Mouse (Mus musculus): Measurements from ENCODE around the gene Cyp11a1.

Cyp11a1 gene

DNA sequence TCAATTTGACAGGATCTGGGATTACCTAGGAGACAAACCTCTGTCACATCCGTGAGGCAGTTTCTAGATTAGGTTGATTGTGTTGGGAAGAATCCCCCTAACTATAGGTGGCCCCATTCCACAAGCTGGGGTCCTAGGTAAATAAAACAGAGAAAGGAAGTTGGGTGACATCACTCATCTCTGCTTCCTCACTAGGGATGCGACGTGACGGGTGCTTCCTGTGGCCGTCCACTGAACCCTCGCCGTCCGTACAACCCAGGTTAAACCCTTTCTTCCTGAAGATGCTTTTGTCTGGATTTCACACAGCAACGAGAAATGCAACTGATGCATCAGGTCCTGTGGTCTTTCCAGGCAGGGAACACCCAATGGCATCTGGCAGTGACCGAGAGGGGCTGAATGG is 40.9 kb downstream of the Cyp11a1 start:
- no peak for DNase-seq

DNA sequence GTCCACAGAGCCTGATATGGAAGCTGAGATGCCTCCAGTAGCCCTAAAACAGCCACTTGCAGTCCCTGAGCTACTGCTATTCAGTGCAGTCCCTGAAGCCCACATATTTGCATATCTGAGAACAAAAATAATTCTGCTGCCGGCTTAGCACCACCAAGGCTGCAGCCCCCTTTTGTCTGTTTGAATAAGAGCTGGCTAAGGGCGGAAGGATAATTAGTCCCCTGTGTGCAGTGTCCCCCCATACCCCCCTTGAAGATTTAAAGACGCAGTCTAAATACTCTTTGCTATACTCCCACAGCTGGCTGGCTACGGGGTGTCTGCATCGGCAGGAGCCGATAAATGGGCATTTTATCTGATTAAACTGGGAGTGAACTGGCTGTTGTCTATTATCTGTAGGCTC is 42.4 kb downstream of the Cyp11a1 start:
- no peak for DNase-seq

DNA sequence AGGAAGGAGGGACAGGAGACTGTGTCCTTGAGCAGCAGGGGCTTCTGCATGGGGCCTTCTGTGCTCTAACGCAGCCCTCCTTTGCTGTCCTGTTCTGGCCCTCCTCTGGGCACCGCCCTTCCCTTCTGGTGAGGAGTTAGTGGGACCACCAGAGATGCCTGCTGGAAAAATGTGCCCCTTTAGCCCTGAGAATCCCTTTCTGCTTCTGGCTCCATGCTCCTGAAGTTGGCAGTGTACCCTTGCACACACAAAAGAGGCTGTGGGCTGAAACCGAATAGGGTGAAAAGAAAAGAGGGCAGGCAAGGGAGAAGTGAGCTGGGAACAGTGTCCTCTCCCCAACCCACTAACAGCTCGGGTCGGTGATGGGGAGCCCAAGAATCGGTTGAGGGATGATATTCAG is 43.0 kb downstream of the Cyp11a1 start:
- DNase-seq = peak; percentile 42

DNA sequence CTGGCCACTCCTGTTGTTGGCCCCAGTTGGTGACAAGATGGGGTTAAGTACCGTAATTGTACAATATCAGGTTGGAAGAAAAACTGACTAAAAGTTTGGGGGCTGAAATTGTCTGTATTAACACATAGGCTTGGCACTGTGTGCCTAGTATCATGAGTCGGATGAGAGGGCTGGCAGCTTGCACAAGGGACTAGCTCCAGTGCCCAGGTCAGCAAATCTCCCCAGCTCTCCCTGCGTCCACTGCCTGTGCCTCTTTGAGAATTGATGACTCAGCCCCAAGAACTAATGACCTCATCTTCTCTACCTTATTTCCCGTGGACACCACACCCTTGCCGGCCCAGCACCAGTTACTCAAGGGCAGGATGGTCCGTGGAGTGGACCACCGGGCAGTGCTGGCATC is 43.6 kb downstream of the Cyp11a1 start:
- DNase-seq = no peak

DNA sequence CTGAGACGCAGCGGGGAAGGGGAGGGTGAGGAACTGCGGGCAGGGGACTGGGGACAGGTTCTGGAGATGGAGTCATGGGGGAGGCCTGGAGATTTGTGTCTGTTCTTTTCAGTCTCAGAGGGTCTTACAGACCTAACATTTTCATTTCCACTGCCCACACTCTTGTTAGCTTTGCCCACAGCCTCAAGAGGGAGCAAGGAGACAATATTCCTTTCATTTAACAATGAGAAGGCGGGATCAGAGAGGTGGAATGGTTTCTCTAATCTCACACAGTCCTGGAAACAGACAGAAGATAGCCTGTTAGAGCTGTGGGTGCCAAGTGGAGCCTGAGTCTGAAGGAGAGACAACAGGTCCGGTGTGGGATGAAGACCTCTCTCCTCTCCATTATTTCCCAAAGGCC is 45.7 kb downstream of the Cyp11a1 start:
- DNase-seq = no peak

DNA sequence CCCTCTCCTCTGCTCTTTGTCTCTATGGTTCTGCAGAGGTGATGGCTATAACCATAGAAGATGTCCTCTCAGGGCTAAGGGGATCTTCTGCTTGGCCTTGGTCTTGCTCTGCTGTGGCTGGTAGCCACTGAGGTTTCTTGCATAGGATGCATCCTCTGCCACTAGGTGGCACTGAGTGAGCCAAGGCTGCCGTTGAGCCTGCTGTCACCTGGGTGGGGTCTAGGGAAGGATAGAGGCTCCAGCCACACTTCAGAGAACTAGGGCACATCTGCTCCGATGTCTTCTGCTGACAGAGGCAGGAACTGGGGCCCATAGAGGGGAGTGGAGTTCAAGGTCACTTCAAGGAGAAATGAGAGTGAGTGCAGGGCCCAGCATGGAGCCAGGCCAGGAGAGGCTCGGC is 46.9 kb downstream of the Cyp11a1 start:
- peak; percentile 66 for DNase-seq

DNA sequence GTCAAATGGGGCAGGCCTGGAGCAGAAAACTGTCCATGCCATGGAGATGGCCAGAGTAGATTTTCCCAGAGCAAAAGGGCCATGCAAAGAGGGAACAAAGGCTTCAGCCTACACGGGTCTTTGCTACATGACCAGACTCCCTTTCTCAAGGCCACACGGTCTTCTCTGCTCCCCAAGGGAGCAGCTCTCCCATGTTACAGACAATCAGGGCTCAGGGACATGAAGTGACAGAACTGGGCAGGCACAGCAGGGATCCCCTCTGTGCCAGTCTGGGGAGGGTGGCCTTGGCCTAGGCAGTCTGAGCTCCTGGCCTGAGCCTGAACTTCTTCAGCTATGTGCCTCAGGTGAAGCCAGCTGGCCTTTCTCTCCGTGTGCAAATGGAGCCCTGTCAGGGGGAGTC is 47.3 kb downstream of the Cyp11a1 start:
- DNase-seq = no peak

DNA sequence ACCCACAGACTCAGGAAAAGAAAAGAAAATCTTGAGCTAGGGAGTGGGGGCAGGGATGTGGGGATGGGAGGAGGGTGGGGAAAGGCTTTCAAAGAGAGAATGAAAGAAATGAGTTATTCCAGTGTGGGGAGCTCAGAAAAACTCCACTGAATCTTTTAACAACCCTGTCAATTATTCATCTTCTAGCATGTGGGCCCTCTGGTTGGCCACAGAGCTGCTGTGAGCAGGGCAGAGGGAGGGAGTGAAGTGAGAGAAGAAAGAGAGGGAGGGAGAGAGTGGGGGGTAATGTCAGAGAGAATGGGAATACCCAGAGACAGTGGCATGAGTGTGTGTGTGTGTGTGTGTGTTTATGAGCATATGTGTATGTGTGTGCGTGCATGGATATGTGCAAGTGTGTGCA is 47.8 kb downstream of the Cyp11a1 start:
- no peak for DNase-seq

DNA sequence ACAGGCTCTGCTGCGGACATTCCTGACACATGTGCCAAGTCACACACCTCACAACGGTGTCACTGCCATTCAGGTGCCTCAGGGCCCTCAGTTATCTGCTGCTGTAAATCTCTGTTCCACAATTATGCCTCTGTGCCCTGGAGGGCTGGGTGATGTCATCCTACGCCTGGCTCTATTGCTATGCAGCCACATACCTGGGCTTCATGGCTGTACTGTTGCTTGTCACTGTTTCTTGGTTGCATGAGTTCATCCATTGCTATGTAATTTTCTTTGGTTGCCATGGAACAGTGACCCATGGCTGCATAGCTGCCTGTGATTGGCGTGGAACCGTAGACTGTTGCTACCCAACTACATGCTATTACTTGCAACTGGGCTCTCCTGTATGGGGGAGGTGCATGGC is 49.5 kb downstream of the Cyp11a1 start:
- DNase-seq = no peak

DNA sequence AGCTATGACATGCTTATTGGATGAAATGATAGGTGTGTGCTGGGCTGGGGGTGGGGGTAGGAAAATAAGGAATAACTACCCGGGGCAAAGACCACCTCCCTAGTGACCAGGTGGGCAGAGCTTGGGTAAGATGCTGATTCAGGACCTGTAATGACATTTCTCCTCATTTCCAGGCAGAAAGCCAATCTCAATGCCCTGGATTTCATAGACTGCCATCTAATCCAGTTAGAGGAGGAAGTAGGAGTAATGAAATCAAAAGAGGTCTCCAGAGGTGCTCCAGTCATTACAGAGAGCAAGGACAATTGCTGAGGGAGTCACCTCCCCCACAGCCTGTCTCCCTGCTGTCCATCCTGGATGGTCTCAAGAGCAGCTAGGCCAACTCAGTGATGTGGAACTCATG is 53.7 kb downstream of the Cyp11a1 start:
- DNase-seq = no peak

DNA sequence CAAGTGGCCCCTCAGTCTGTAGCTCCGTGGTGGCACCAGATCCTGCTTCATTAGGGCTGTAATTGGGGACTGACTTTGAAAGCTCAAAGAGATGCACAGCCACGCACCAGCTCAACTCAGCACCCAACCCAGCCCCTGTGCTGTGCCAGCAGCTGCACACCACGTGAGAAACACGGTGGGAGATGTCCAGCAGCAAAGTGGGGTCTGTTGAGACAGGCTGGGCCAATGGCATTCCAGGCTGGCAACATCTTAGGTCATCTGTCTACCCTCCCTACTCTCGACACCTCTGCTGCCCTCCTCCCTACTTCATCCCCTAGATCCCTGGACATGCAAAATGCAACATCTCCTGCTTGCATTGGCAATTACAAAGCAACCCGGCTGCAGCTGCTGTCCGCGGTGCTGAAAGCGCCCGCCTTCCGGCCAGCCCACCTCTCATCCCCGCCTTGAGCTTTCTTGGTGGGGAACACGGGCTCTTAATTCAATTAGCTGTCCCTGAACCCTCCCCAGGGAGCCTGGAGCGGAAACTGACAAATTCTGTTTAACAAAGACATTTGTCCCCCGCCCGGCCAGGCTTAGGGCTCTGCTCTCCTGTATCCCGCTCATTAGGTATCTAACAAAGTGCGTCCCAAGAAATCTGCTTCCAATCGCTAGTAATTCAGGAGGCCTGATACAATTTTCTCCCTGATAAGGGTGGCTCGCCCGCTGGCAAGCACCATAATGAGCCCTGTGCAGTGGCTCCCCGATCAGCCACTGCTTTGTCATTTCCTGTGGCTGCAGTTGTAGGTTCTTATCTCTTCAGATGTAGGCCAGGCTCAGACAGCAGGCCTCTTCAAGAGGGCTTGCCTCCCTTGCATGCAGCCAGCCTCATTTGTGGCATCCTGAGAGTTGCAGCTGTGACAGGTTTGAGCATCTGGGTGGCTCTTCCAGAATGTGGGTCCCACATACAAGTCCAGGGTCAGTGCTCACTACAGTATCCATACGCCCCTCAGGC is 54.8 kb downstream of the Cyp11a1 start:
- DNase-seq = peak; percentile 47

DNA sequence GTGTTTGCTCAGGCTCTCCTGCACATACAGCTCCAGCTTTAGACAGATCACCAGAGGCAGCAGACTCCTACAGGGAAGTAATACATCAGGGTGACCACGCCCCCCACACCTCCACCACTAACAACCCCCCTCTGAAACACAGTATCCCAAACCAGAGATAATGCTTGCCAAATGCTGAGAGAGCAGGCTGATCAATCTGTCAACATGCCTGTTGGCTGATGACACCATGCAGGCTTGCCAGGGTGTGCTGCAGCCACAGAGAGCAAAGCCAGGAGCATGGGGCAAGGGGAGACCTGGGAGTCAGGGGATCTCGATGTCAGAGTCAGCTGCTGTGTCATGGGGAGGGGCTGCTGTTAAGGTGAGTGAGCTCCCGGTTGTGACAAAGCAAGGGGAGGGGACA is 57.3 kb downstream of the Cyp11a1 start, which contains the start of gene Stra6:
Gene Stra6 (plus strand): TSS at position 258 of the 400 bp plus-strand sequence.
- no peak for DNase-seq

DNA sequence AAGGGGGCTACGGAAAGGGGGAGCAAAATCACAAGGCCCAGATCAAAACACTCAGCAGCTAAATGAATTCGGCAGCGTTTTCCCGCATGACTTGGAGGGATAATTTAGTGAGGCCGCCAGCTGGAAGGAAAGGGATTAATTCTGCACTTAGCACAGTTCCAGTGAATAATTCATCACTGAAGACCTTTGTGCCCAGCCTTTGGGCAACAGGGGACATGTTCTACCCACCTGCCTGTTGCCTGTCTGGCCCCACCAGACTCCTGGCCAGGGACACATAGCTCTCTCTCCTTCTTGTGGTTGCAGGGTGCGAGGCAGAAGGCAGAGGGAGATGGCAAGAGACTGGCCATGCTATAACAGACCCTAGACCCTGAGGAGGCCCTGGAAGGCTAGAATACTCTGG is 59.3 kb downstream of the Cyp11a1 start:
- DNase-seq = no peak

DNA sequence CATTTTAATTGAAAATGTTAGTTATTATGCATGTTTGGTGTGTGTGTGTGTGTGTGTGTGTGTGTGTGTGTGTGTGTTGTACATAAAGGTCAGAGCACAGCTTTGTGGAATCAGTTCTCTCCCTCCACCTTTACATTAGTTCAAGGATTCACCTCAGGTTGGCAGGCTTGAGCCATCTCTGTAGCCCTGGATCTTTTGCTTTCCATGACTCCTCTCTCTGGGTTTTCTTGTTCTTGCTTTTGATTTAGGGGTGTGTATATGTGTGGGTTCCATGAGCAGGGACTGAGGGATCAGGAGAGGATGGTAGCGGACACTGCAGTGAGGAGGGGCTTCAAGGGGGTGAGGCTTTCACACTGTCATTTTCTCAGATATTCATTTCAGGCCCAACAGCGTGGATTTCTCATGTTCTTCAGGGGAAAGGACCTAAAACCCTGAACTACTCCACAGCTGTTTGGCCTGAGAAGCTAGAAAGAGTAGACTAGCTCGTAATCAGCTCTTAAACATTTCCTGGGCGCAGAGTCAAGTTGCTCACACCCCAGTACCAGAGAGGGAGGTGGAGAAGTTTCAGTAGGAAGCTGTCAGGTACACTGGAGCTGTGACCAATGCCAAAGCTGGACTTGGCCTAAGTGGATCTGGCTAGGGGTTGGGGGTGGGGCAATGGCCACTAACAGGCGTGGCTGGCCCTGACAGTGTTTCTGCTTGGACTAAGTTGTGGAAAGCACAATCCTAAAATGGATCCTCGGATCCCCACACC is 59.9 kb downstream of the Cyp11a1 start:
- no peak for DNase-seq

DNA sequence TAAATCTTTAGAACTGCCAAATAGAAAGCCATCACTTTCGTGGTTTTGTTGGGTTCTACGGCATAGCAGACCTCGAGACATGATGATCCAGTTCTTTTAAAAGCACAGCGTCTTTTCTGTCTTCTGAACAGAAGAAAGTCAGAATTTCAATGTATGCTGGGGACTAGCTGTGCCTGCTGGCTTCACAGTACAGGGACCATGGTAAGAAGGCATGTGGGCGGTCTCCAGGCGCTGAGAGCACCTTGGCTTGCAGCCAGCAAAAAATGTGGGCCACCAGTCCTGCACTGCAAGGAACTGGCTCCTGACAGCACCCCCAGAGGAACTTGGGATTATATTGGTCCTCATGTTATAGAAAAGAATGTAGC is 60.5 kb downstream of the Cyp11a1 start:
- DNase-seq = peak; percentile 63

DNA sequence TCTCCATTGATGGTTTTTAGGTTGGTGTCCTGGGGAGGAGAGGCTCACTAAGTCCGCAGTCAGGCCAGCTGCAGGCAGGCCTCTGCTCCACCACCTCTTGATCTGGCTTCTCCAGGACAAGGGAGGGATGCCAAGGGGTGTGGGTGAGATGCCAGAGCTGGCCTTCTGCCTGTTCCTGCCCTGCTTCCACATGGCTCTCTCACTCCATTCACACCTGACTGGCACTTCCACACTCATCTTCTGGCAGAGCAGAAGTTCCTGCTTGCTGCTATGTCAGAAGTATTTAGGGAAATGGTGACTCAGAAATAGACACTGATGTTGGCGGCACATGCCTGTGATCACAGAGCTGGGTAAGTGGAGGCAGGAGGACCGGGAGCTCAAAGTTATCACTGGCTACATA is 61.3 kb downstream of the Cyp11a1 start:
- no peak for DNase-seq

DNA sequence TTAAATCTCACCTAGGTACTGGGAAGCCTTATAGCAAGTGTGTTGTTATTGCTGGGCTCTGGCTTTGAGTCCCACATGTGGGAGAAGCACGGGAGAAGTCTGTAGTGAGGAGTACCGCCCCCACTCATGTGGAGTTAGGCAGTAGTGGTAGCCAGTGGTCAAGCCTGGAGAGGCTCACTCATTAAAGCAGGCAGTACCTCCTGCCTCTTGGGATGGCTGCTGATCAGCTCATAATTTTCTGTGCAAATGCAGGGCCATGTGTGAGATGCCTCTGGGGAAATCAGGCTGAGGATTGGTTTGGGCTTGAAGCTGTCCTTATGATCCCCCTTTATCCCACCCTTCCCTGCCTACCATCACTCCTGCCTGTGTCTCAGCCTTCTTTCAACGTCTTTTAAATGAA is 68.3 kb downstream of the Cyp11a1 start:
- no peak for DNase-seq

Measured in right cerebral cortex, postnatal 4 days (tissue).